Mouse (Mus musculus): ENCODE measurements around the gene Cltb. TPM values are rescaled to one million over a fixed set of nuclear protein-coding genes. Genes with fewer than 3 reads are reported as not detected.
A peak's percentile ranks its signal among the peaks of the same experiment; 100 is the strongest.

Gene Cltb
- polyA plus RNA-seq, 1 experiment from 2014 or later, result 91.1 TPM

- H3K36me3 ChIP-seq, result peaks cover 1% of the 10 kb centered on the region; the same call in 1 of the 2 replicates
- peak; percentile 60 for ATAC-seq
- H3K4me1 ChIP-seq (replicated peaks), result peaks cover 32% of the 10 kb centered on the region
- H3K4me2 ChIP-seq (replicated peaks), result peak overlapping the region; percentile 86
- peak overlapping the region; percentile 62 for H3K4me3 ChIP-seq (replicated peaks)
- peak overlapping the region; percentile 72 for H3K27ac ChIP-seq
- 6% methylated on average over 13 of the region's 13 CpGs for WGBS
- peak overlapping the region; percentile 82 for H3K9ac ChIP-seq (replicated peaks)
- no peaks in the 10 kb centered on the region for H3K9me3 ChIP-seq
- peaks cover 15% of the 10 kb centered on the region for H3K27me3 ChIP-seq
Measured at GRCm38 (mm10) chr13:54610613-54610971, 552 bp downstream of the Cltb start.

- H3K9ac ChIP-seq (replicated peaks), result peak overlapping the region; percentile 56
- H3K4me2 ChIP-seq (replicated peaks), result peak overlapping the region; percentile 86
- no peaks in the 10 kb centered on the region for H3K9me3 ChIP-seq
- H3K27ac ChIP-seq, result no peak overlapping the region
- ATAC-seq, result no peak
- peaks cover 28% of the 10 kb centered on the region for H3K27me3 ChIP-seq
- H3K36me3 ChIP-seq, result peaks cover 12% of the 10 kb centered on the region; the same call in 1 of the 2 replicates
- WGBS, result 8% methylated on average over 1 of the region's 1 CpGs
- peak overlapping the region; percentile 16; the same call in 1 of the 2 replicates for H3K4me3 ChIP-seq (replicated peaks)
- H3K4me1 ChIP-seq (replicated peaks), result peaks cover 32% of the 10 kb centered on the region
Measured at GRCm38 (mm10) chr13:54609301-54609700, 1.8 kb downstream of the Cltb start.

GRCm38 (mm10) chr13:54608666-54609065 lies 2.5 kb downstream of the Cltb start:
- no peak for ATAC-seq
- H3K27ac ChIP-seq, result 0 out of 2 replicates have a peak overlapping the region, but pooled peaks have one; percentile 39
- H3K27me3 ChIP-seq, result peaks cover 28% of the 10 kb centered on the region
- H3K4me2 ChIP-seq (replicated peaks), result peak overlapping the region; percentile 86
- H3K36me3 ChIP-seq, result peaks cover 12% of the 10 kb centered on the region; the same call in 1 of the 2 replicates
- peak overlapping the region; percentile 56 for H3K9ac ChIP-seq (replicated peaks)
- WGBS, result 11% methylated on average over 8 of the region's 8 CpGs
- peak overlapping the region; percentile 16; the same call in 1 of the 2 replicates for H3K4me3 ChIP-seq (replicated peaks)
- H3K4me1 ChIP-seq (replicated peaks), result peaks cover 34% of the 10 kb centered on the region
- no peaks in the 10 kb centered on the region for H3K9me3 ChIP-seq

- Histone ChIP-seq H3K27ac (no peak overlapping the region), H3K36me3 (peaks cover 12% of the 10 kb centered on the region; the same call in 1 of the 2 replicates), H3K9ac (replicated peaks) (peak overlapping the region; percentile 56), H3K27me3 (peaks cover 28% of the 10 kb centered on the region), H3K4me2 (replicated peaks) (peak overlapping the region; percentile 86; the same call in 1 of the 2 replicates), H3K9me3 (no peaks in the 10 kb centered on the region), H3K4me3 (replicated peaks) (no peak overlapping the region), H3K4me1 (replicated peaks) (peaks cover 40% of the 10 kb centered on the region)
- ATAC-seq, result no peak
- 80% methylated on average over 3 of the region's 3 CpGs for WGBS
Measured at GRCm38 (mm10) chr13:54608002-54608401, 3.1 kb downstream of the Cltb start.

- no peak overlapping the region for H3K4me2 ChIP-seq (replicated peaks)
- no peak overlapping the region for H3K4me3 ChIP-seq (replicated peaks)
- peaks cover 43% of the 10 kb centered on the region for H3K4me1 ChIP-seq (replicated peaks)
- no peak overlapping the region for H3K27ac ChIP-seq
- WGBS, result 76% methylated on average over 5 of the region's 5 CpGs
- H3K9me3 ChIP-seq, result no peaks in the 10 kb centered on the region
- H3K27me3 ChIP-seq, result peaks cover 31% of the 10 kb centered on the region
- H3K9ac ChIP-seq (replicated peaks), result no peak overlapping the region
- no peak for ATAC-seq
- peaks cover 12% of the 10 kb centered on the region; the same call in 1 of the 2 replicates for H3K36me3 ChIP-seq
Measured at GRCm38 (mm10) chr13:54607204-54607603, 3.9 kb downstream of the Cltb start.

GRCm38 (mm10) chr13:54605426-54605825 lies 5.7 kb downstream of the Cltb start:
- Histone ChIP-seq H3K9me3 (no peaks in the 10 kb centered on the region), H3K4me2 (replicated peaks) (no peak overlapping the region), H3K27ac (no peak overlapping the region), H3K4me1 (replicated peaks) (peaks cover 31% of the 10 kb centered on the region), H3K9ac (replicated peaks) (no peak overlapping the region), H3K27me3 (peaks cover 34% of the 10 kb centered on the region), H3K36me3 (peaks cover 12% of the 10 kb centered on the region; the same call in 1 of the 2 replicates), H3K4me3 (replicated peaks) (no peak overlapping the region)
- ATAC-seq, result no peak
- WGBS, result 82% methylated on average over 5 of the region's 5 CpGs

- no peak overlapping the region for H3K27ac ChIP-seq
- no peak overlapping the region for H3K9ac ChIP-seq (replicated peaks)
- H3K4me3 ChIP-seq (replicated peaks), result no peak overlapping the region
- WGBS, result 24% methylated on average over 4 of the region's 4 CpGs
- peaks cover 17% of the 10 kb centered on the region; the same call in 1 of the 2 replicates for H3K36me3 ChIP-seq
- no peaks in the 10 kb centered on the region for H3K9me3 ChIP-seq
- H3K4me2 ChIP-seq (replicated peaks), result no peak overlapping the region
- ATAC-seq, result no peak
- H3K4me1 ChIP-seq (replicated peaks), result peaks cover 24% of the 10 kb centered on the region
- H3K27me3 ChIP-seq, result peaks cover 34% of the 10 kb centered on the region
Measured at GRCm38 (mm10) chr13:54604221-54604620, 6.9 kb downstream of the Cltb start.

GRCm38 (mm10) chr13:54603501-54603900 lies 7.6 kb downstream of the Cltb start:
- Histone ChIP-seq H3K27ac (no peak overlapping the region), H3K9ac (replicated peaks) (0 out of 2 replicates have a peak overlapping the region, but pooled peaks have one; percentile 23), H3K36me3 (peaks cover 25% of the 10 kb centered on the region), H3K4me1 (replicated peaks) (peaks cover 17% of the 10 kb centered on the region), H3K4me2 (replicated peaks) (no peak overlapping the region), H3K9me3 (no peaks in the 10 kb centered on the region), H3K4me3 (replicated peaks) (no peak overlapping the region), H3K27me3 (peaks cover 34% of the 10 kb centered on the region)
- ATAC-seq, result no peak

- ATAC-seq, result no peak
- Histone ChIP-seq H3K27me3 (peaks cover 34% of the 10 kb centered on the region), H3K4me1 (replicated peaks) (peaks cover 11% of the 10 kb centered on the region), H3K4me2 (replicated peaks) (no peak overlapping the region), H3K9ac (replicated peaks) (no peak overlapping the region), H3K4me3 (replicated peaks) (no peak overlapping the region), H3K36me3 (peaks cover 33% of the 10 kb centered on the region), H3K27ac (no peak overlapping the region), H3K9me3 (no peaks in the 10 kb centered on the region)
- 70% methylated on average over 3 of the region's 3 CpGs for WGBS
Measured at GRCm38 (mm10) chr13:54602639-54603111, 8.5 kb downstream of the Cltb start.

- H3K27ac ChIP-seq, result no peak overlapping the region
Measured at GRCm38 (mm10) chr13:54598622-54599143, 12.5 kb downstream of the Cltb start.

GRCm38 (mm10) chr13:54596870-54597269 lies 14.3 kb downstream of the Cltb start:
- no peak overlapping the region for H3K27ac ChIP-seq
- H3K27me3 ChIP-seq, result 0 out of 2 replicates have a peak, but pooled peaks cover 3% of the 10 kb centered on the region
- peaks cover 48% of the 10 kb centered on the region for H3K36me3 ChIP-seq
- no peak overlapping the region for H3K9ac ChIP-seq (replicated peaks)
- H3K9me3 ChIP-seq, result no peaks in the 10 kb centered on the region
- WGBS, result 78% methylated on average over 5 of the region's 5 CpGs
- H3K4me2 ChIP-seq (replicated peaks), result no peak overlapping the region
- H3K4me3 ChIP-seq (replicated peaks), result no peak overlapping the region
- ATAC-seq, result no peak
- H3K4me1 ChIP-seq (replicated peaks), result peaks cover 4% of the 10 kb centered on the region; the same call in 1 of the 2 replicates

More at GRCm38 (mm10) chr13:54598622-54599143, 12.5 kb downstream of the Cltb start:
- Histone ChIP-seq H3K4me2 (replicated peaks) (no peak overlapping the region), H3K4me1 (replicated peaks) (peaks cover 9% of the 10 kb centered on the region), H3K4me3 (replicated peaks) (no peak overlapping the region), H3K9me3 (no peaks in the 10 kb centered on the region), H3K36me3 (peaks cover 48% of the 10 kb centered on the region), H3K27me3 (0 out of 2 replicates have a peak, but pooled peaks cover 7% of the 10 kb centered on the region), H3K9ac (replicated peaks) (no peak overlapping the region)
- 89% methylated on average over 12 of the region's 12 CpGs for WGBS
- ATAC-seq, result no peak

- H3K4me2 ChIP-seq (replicated peaks), result no peak overlapping the region
- H3K9ac ChIP-seq (replicated peaks), result no peak overlapping the region
- no peaks in the 10 kb centered on the region for H3K9me3 ChIP-seq
- 88% methylated on average over 8 of the region's 8 CpGs for WGBS
- H3K36me3 ChIP-seq, result peaks cover 48% of the 10 kb centered on the region
- H3K27me3 ChIP-seq, result no peaks in the 10 kb centered on the region
- H3K27ac ChIP-seq, result no peak overlapping the region
- peaks cover 11% of the 10 kb centered on the region for H3K4me1 ChIP-seq (replicated peaks)
- H3K4me3 ChIP-seq (replicated peaks), result no peak overlapping the region
- no peak for ATAC-seq
Measured at GRCm38 (mm10) chr13:54596107-54596690, 14.9 kb downstream of the Cltb start.
